Mouse (Mus musculus) lung, postnatal 0 days (tissue): ENCODE results near the gene Sae1. TPM values are rescaled to one million over a fixed set of nuclear protein-coding genes. Genes with fewer than 3 reads are reported as not detected.

Experiments
- ATAC-seq: fragments of 200-750 bp; cut with Nextera tagmentation; 2 replicates; pipeline ENCODE4 v1.8.0; 2017; ENCODE audit warnings: moderate library complexity
- DNase-seq: peaks from one replicate; pipeline ENCODE4 v3.0.0-alpha.2; 2016; ENCODE audit warnings: low spot score
- H3K27ac ChIP-seq: fragments of 300-500 bp; sonication (generic); 2 replicates; pipeline ENCODE4 v1.5.1; 2014; ENCODE audit warnings: antibody characterized with exemption, mild to moderate bottlenecking, low read length, mixed read lengths
- H3K27me3 ChIP-seq: fragments of 300-500 bp; sonication (generic); replicated peaks from 2 replicates; pipeline ENCODE4 v1.6.1; 2014; ENCODE audit warnings: low read length, mixed read lengths; ENCODE audit not compliant: insufficient read depth
- H3K36me3 ChIP-seq: fragments of 300-500 bp; sonication (generic); 2 replicates; pipeline ENCODE4 v1.6.1; 2014; ENCODE audit warnings: low read length, mixed read lengths; ENCODE audit not compliant: insufficient read depth
- H3K4me1 ChIP-seq: fragments of 300-500 bp; sonication (generic); 2 replicates; pipeline ENCODE4 v1.6.1; 2014; ENCODE audit warnings: antibody characterized with exemption, low read depth, low read length, mixed read lengths; ENCODE audit not compliant: insufficient read depth
- H3K4me2 ChIP-seq: fragments of 300-500 bp; sonication (generic); replicated peaks from 2 replicates; pipeline ENCODE4 v1.6.1; 2014; ENCODE audit warnings: low read depth, mild to moderate bottlenecking, low read length, moderate library complexity, mixed read lengths
- H3K4me3 ChIP-seq: fragments of 300-500 bp; sonication (generic); 2 replicates; pipeline ENCODE4 v1.5.1; 2014; ENCODE audit warnings: low read depth, low read length
- H3K9ac ChIP-seq: fragments of 300-500 bp; sonication (generic); replicated peaks from 2 replicates; pipeline ENCODE4 v1.6.1; 2014; ENCODE audit warnings: low read depth, mild to moderate bottlenecking
- H3K9me3 ChIP-seq: fragments of 300-500 bp; sonication (generic); 2 replicates; pipeline ENCODE4 v1.6.1; 2016; ENCODE audit warnings: low read length, mixed read lengths
- CTCF ChIP-seq: IDR thresholded peaks from 2 replicates; pipeline ENCODE4 v1.5.1; 2016; ENCODE audit warnings: antibody characterized with exemption, mild to moderate bottlenecking
- EP300 ChIP-seq: IDR thresholded peaks from 2 replicates; pipeline ENCODE4 v1.6.1; 2016; ENCODE audit warnings: antibody characterized with exemption, mild to moderate bottlenecking, control low read depth
- WGBS: fragments of 180-500 bp; shearing (Covaris S2); extraction: QIAGEN DNeasy Blood & Tissue Kit; methylation state at CpG from one replicate; pipeline ENCODE4 v1.1.7; 2014; 5-methylcytosine and 5-hydroxymethylcytosine counted together
- polyA plus RNA-seq: library from polyadenylated mRNA; unstranded; fragments of >200 nt; fragmentation: Nextera tagmentation; extraction: Ambion mirVana; gene quantifications from 2 replicates; pipeline ENCODE4 v1.2.1, GENCODE M21; 2015

Sae1 gene
- polyA plus RNA-seq, 1 experiment from 2014 or later, result 84.8 TPM

GRCm38 (mm10) chr7:16271139-16271538 lies 116.5 kb downstream of the Sae1 start:
- H3K4me1 ChIP-seq, result peaks cover 15% of the 10 kb centered on the region; the same call in 1 of the 2 replicates
- H3K9ac ChIP-seq, result no peak overlapping the region
- H3K9me3 ChIP-seq, result no peaks in the 10 kb centered on the region
- ATAC-seq (no peak), DNase-seq (no peak)
- H3K27me3 ChIP-seq, result no peaks in the 10 kb centered on the region
- no peak overlapping the region for H3K4me2 ChIP-seq
- no peak overlapping the region for H3K4me3 ChIP-seq
- H3K36me3 ChIP-seq, result peaks cover 12% of the 10 kb centered on the region; the same call in 1 of the 2 replicates
- TF ChIP-seq EP300, result no peak
- TF ChIP-seq CTCF, result no peak
- WGBS, result 80% methylated on average over 1 of the region's 1 CpGs
- H3K27ac ChIP-seq, result no peak overlapping the region

Other genes with a start within 250 kb of the Sae1 start
- gene Meis3, start 212.7 kb downstream of the Sae1 start, polyA plus RNA-seq, result 12.3 and 12.7 TPM in 2 replicates
- 7.8 and 8.5 TPM in 2 replicates for gene Dhx34, start 165.8 kb downstream of the Sae1 start, polyA plus RNA-seq
- gene C5ar2, start 143.7 kb downstream of the Sae1 start, polyA plus RNA-seq, result 0.94 and 1.1 TPM in 2 replicates
- gene C5ar1, start 128.3 kb downstream of the Sae1 start, polyA plus RNA-seq, result 11.8 and 13.3 TPM in 2 replicates
- gene Inafm1, start 114.2 kb downstream of the Sae1 start, polyA plus RNA-seq, result 18.9 and 20.1 TPM in 2 replicates
- gene Ccdc9, start 101.0 kb downstream of the Sae1 start, polyA plus RNA-seq, result 15.9 and 18.3 TPM in 2 replicates
- gene Bbc3, start 79.4 kb downstream of the Sae1 start, polyA plus RNA-seq, result 30.0 and 31.1 TPM in 2 replicates
- 7.9 and 8.2 TPM in 2 replicates for gene Zc3h4, start 13.1 kb upstream of the Sae1 start, polyA plus RNA-seq
- 81.0 and 87.9 TPM in 2 replicates for gene Tmem160, start 65.0 kb upstream of the Sae1 start, polyA plus RNA-seq
- gene Npas1, start 89.9 kb upstream of the Sae1 start, polyA plus RNA-seq, result 0.17 and 0.18 TPM in 2 replicates
- gene Arhgap35, start 227.2 kb upstream of the Sae1 start, polyA plus RNA-seq, result 8.2 and 10.9 TPM in 2 replicates